Mouse (Mus musculus): Measurements from ENCODE around the gene Pced1b. TPM values are rescaled to one million over a fixed set of nuclear protein-coding genes. Genes with fewer than 3 reads are reported as not detected.
A peak's percentile ranks its signal among the peaks of the same experiment; 100 is the strongest.

The Pced1b gene
- total and polyA plus RNA-seq, 3 experiments: 6.6 to 36.5 TPM; not detected in 1

DNA sequence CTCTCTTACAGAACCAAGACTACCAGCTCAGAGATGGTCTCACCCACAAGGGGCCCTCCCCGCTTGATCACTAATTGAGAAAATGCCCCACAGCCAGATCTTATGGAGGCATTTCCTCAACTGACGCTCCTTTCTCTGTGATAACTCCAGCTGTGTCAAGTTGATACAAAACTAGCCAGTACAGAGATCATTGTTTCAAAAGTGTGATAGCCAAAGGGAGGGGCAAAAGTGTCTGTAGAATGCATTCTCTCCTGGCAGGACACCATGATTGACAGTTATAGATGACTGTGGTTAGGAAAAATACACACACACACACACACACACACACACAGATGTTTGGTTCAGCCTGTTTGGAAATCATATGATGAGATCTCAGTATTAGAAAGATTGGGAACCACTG lies 150.9 kb downstream of the Pced1b start:
- H3K27ac ChIP-seq (ENCODE audit: control insufficient read depth, low read depth, low read length): no peak overlapping the region
- peaks cover 0 to 2% of the 10 kb centered on the region in 2 experiments; a peak in 1 of 4 replicates for H3K27me3 ChIP-seq (ENCODE audit: control insufficient read depth in 1 of 2, insufficient read depth in 2 of 2, low read length in 2 of 2)
- no peaks in the 10 kb centered on the region for H3K36me3 ChIP-seq (ENCODE audit: control insufficient read depth in 1 of 2, insufficient read depth in 2 of 2, low read length in 2 of 2)
- TF ChIP-seq GATA1 (IDR thresholded peaks at IDR 0.05; ENCODE audit: low read depth, low read length): peak; percentile 7; the same call in 1 of the 2 replicates
- TF ChIP-seq GABPA (IDR thresholded peaks at IDR 0.05; ENCODE audit: low read depth, low read length): no peak
- TF ChIP-seq EP300 (IDR thresholded peaks at IDR 0.05; ENCODE audit: low read depth in 1 of 2, low read length in 2 of 2): peak in 1 of 2 experiments; percentile 67; a peak in 3 of 4 replicates
- no peaks in the 10 kb centered on the region for H3K9me3 ChIP-seq (replicated peaks; ENCODE audit: insufficient read depth, low read length)
- DNase-seq (ENCODE audit: low read depth, low spot score): no peak
- H3K4me3 ChIP-seq (ENCODE audit: control insufficient read depth in 1 of 2, insufficient read depth in 1 of 2, low read depth in 2 of 2, low read length in 2 of 2): no peak overlapping the region
- no peak overlapping the region for H3K9ac ChIP-seq (ENCODE audit: control insufficient read depth, low read depth, low read length, poor library complexity, severe bottlenecking)
- no peaks in the 10 kb centered on the region for H3K79me2 ChIP-seq (ENCODE audit: control insufficient read depth, insufficient read depth, low read length, poor library complexity)
- H3K4me1 ChIP-seq (ENCODE audit: control insufficient read depth in 1 of 2, insufficient read depth in 2 of 2, low read length in 2 of 2): no peaks in the 10 kb centered on the region

DNA sequence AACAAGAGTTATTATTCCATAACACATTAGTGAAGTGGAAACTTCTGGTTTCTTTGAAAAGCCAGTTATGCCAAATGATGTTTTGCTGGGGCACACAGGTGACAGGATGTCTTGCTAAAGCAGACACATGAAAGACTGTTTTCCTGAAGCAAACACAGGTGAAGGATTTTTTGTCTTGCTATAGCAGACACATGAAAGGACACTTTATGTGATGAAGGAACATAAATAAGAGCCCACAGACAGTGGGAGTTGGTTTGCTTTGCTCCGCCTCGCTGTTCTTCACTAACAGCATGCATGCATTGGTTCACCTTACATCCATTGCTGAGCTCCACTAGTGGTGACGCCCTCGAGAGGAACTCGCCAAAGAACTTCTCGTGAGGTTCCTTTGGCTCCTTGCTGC lies 154.0 kb downstream of the Pced1b start:
- no peaks in the 10 kb centered on the region for H3K79me2 ChIP-seq (ENCODE audit: control insufficient read depth, insufficient read depth, low read length, poor library complexity)
- no peaks in the 10 kb centered on the region for H3K4me1 ChIP-seq (ENCODE audit: control insufficient read depth in 1 of 2, insufficient read depth in 2 of 2, low read length in 2 of 2)
- no peak for TF ChIP-seq USF2 (IDR thresholded peaks at IDR 0.05; ENCODE audit: borderline replicate concordance in 1 of 2, insufficient read depth in 1 of 2, low read depth in 1 of 2, low read length in 2 of 2)
- TF ChIP-seq TAL1 (IDR thresholded peaks at IDR 0.05; ENCODE audit: low read length): no peak
- TF ChIP-seq GATA1 (IDR thresholded peaks at IDR 0.05; ENCODE audit: low read depth, low read length): no peak
- TF ChIP-seq POLR2AphosphoS5 (IDR thresholded peaks at IDR 0.05; ENCODE audit: borderline replicate concordance, low read depth, low read length): no peak
- TF ChIP-seq MAZ (IDR thresholded peaks at IDR 0.05; ENCODE audit: low read depth, low read length): no peak
- no peak for TF ChIP-seq ZKSCAN1 (IDR thresholded peaks at IDR 0.05; ENCODE audit: low read depth, low read length)
- TF ChIP-seq POLR2AphosphoS2 (IDR thresholded peaks at IDR 0.05; ENCODE audit: low read length): no peak
- TF ChIP-seq EP300 (IDR thresholded peaks at IDR 0.05; ENCODE audit: low read depth in 1 of 2, low read length in 2 of 2): no peak
- no peak for TF ChIP-seq SIN3A (IDR thresholded peaks at IDR 0.05; ENCODE audit: low read length)
- TF ChIP-seq CHD1 (IDR thresholded peaks at IDR 0.05; ENCODE audit: low read depth, low read length): no peak
- TF ChIP-seq MYB (IDR thresholded peaks at IDR 0.05; ENCODE audit: low read depth, low read length): no peak
- H3K9ac ChIP-seq (ENCODE audit: control insufficient read depth, low read depth, low read length, poor library complexity, severe bottlenecking): no peak overlapping the region
- no peak overlapping the region for H3K4me3 ChIP-seq (ENCODE audit: control insufficient read depth in 1 of 2, insufficient read depth in 1 of 2, low read depth in 2 of 2, low read length in 2 of 2)
- peaks cover 0 to 2% of the 10 kb centered on the region in 2 experiments; a peak in 1 of 4 replicates for H3K27me3 ChIP-seq (ENCODE audit: control insufficient read depth in 1 of 2, insufficient read depth in 2 of 2, low read length in 2 of 2)
- H3K36me3 ChIP-seq (ENCODE audit: control insufficient read depth in 1 of 2, insufficient read depth in 2 of 2, low read length in 2 of 2): no peaks in the 10 kb centered on the region
- DNase-seq (ENCODE audit: low read depth, low spot score): no peak
- no peaks in the 10 kb centered on the region for H3K9me3 ChIP-seq (replicated peaks; ENCODE audit: insufficient read depth, low read length)
- no peak overlapping the region for H3K27ac ChIP-seq (ENCODE audit: control insufficient read depth, low read depth, low read length)

GRCm38 (mm10) chr15:97404483-97404882 lies 157.6 kb downstream of the Pced1b start:
- H3K79me2 ChIP-seq (ENCODE audit: control insufficient read depth, insufficient read depth, low read length, poor library complexity): no peaks in the 10 kb centered on the region
- H3K4me3 ChIP-seq (ENCODE audit: control insufficient read depth in 1 of 2, insufficient read depth in 1 of 2, low read depth in 2 of 2, low read length in 2 of 2): no peak overlapping the region
- H3K9me3 ChIP-seq (replicated peaks; ENCODE audit: insufficient read depth, low read length): no peaks in the 10 kb centered on the region
- H3K36me3 ChIP-seq (ENCODE audit: control insufficient read depth in 1 of 2, insufficient read depth in 2 of 2, low read length in 2 of 2): no peaks in the 10 kb centered on the region
- no peaks in the 10 kb centered on the region for H3K4me1 ChIP-seq (ENCODE audit: control insufficient read depth in 1 of 2, insufficient read depth in 2 of 2, low read length in 2 of 2)
- no peak for TF ChIP-seq JUND (IDR thresholded peaks at IDR 0.05; ENCODE audit: low read depth, low read length)
- no peak for TF ChIP-seq CHD2 (IDR thresholded peaks at IDR 0.05; ENCODE audit: low read length)
- no peak for TF ChIP-seq SIN3A (IDR thresholded peaks at IDR 0.05; ENCODE audit: low read length)
- no peak overlapping the region for H3K27ac ChIP-seq (ENCODE audit: control insufficient read depth, low read depth, low read length)
- no peak for DNase-seq (ENCODE audit: low read depth, low spot score)
- H3K9ac ChIP-seq (ENCODE audit: control insufficient read depth, low read depth, low read length, poor library complexity, severe bottlenecking): no peak overlapping the region
- peaks cover 0 to 2% of the 10 kb centered on the region in 2 experiments; a peak in 2 of 4 replicates for H3K27me3 ChIP-seq (ENCODE audit: control insufficient read depth in 1 of 2, insufficient read depth in 2 of 2, low read length in 2 of 2)
